Mouse (Mus musculus) lung, postnatal 0 days (tissue): ENCODE measurements around the gene Tph1. TPM values are rescaled to one million over a fixed set of nuclear protein-coding genes. Genes with fewer than 3 reads are reported as not detected.

Experiments used
- ATAC-seq: fragments of 200-750 bp; cut with Nextera tagmentation; 2 replicates; pipeline ENCODE4 v1.8.0; 2017; ENCODE audit warnings: moderate library complexity
- DNase-seq: peaks from one replicate; pipeline ENCODE4 v3.0.0-alpha.2; 2016; ENCODE audit warnings: low spot score
- H3K27ac ChIP-seq: fragments of 300-500 bp; sonication (generic); 2 replicates; pipeline ENCODE4 v1.5.1; 2014; ENCODE audit warnings: antibody characterized with exemption, mild to moderate bottlenecking, low read length, mixed read lengths
- H3K27me3 ChIP-seq: fragments of 300-500 bp; sonication (generic); replicated peaks from 2 replicates; pipeline ENCODE4 v1.6.1; 2014; ENCODE audit warnings: low read length, mixed read lengths; ENCODE audit not compliant: insufficient read depth
- H3K36me3 ChIP-seq: fragments of 300-500 bp; sonication (generic); 2 replicates; pipeline ENCODE4 v1.6.1; 2014; ENCODE audit warnings: low read length, mixed read lengths; ENCODE audit not compliant: insufficient read depth
- H3K4me1 ChIP-seq: fragments of 300-500 bp; sonication (generic); 2 replicates; pipeline ENCODE4 v1.6.1; 2014; ENCODE audit warnings: antibody characterized with exemption, low read depth, low read length, mixed read lengths; ENCODE audit not compliant: insufficient read depth
- H3K4me2 ChIP-seq: fragments of 300-500 bp; sonication (generic); replicated peaks from 2 replicates; pipeline ENCODE4 v1.6.1; 2014; ENCODE audit warnings: low read depth, mild to moderate bottlenecking, low read length, moderate library complexity, mixed read lengths
- H3K4me3 ChIP-seq: fragments of 300-500 bp; sonication (generic); 2 replicates; pipeline ENCODE4 v1.5.1; 2014; ENCODE audit warnings: low read depth, low read length
- H3K9ac ChIP-seq: fragments of 300-500 bp; sonication (generic); replicated peaks from 2 replicates; pipeline ENCODE4 v1.6.1; 2014; ENCODE audit warnings: low read depth, mild to moderate bottlenecking
- H3K9me3 ChIP-seq: fragments of 300-500 bp; sonication (generic); 2 replicates; pipeline ENCODE4 v1.6.1; 2016; ENCODE audit warnings: low read length, mixed read lengths
- CTCF ChIP-seq: IDR thresholded peaks from 2 replicates; pipeline ENCODE4 v1.5.1; 2016; ENCODE audit warnings: antibody characterized with exemption, mild to moderate bottlenecking
- EP300 ChIP-seq: IDR thresholded peaks from 2 replicates; pipeline ENCODE4 v1.6.1; 2016; ENCODE audit warnings: antibody characterized with exemption, mild to moderate bottlenecking, control low read depth
- WGBS: fragments of 180-500 bp; shearing (Covaris S2); extraction: QIAGEN DNeasy Blood & Tissue Kit; methylation state at CpG from one replicate; pipeline ENCODE4 v1.1.7; 2014; 5-methylcytosine and 5-hydroxymethylcytosine counted together
- polyA plus RNA-seq: library from polyadenylated mRNA; unstranded; fragments of >200 nt; fragmentation: Nextera tagmentation; extraction: Ambion mirVana; gene quantifications from 2 replicates; pipeline ENCODE4 v1.2.1, GENCODE M21; 2015

Gene Tph1
- 0.27 and 0.32 TPM in 2 replicates for polyA plus RNA-seq

DNA sequence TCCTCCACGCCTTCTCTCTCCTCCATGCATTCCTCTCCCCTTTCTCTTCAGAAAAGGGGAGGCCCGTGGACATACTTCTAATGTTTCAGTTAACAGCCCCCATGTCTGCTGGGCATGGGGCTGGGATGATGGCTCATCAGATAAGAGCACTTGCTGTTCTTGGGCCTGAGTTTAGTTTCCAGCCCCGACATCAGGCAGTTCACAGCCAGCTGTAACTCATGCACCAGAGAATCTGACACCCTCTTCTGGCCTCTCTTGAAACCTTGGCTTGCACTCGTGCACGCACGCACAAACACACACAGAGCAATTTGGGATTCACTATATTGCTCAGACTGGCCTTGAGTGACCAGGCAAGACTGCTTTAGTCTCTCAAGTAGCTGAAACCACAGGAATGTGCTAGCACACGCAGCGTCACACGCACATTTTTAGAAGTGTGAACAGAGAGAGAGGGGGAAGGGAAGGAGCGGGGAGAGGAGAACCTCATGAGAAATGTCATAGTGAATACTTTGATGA is at the start of gene Tph1:
Gene Tph1 (minus strand): TSS at position 378 of the 513 bp plus-strand sequence.
- Histone ChIP-seq H3K9ac (no peak within 1 kb of the TSS), H3K4me3 (no peak within 1 kb of the TSS), H3K27me3 (no peaks in the 10 kb centered on the region), H3K4me1 (no peaks in the 10 kb centered on the region), H3K27ac (no peak within 1 kb of the TSS), H3K9me3 (no peaks in the 10 kb centered on the region), H3K4me2 (no peak within 1 kb of the TSS), H3K36me3 (no peaks in the 10 kb centered on the region)
- DNase-seq (peak; percentile 34), ATAC-seq (peak; percentile 57)
- WGBS, result 15% methylated on average over 10 of the region's 10 CpGs
- no peak for TF ChIP-seq EP300
- TF ChIP-seq CTCF, result no peak

GRCm38 (mm10) chr7:46720460-46720859 is 48.1 kb upstream of the Tph1 start:
- TF ChIP-seq CTCF, result no peak
- no peak for TF ChIP-seq EP300
- peak overlapping the region; percentile 72 for H3K27ac ChIP-seq
- DNase-seq (no peak), ATAC-seq (no peak)
- no peaks in the 10 kb centered on the region for H3K9me3 ChIP-seq
- H3K4me1 ChIP-seq, result peaks cover 29% of the 10 kb centered on the region
- no peak overlapping the region for H3K9ac ChIP-seq
- 0 out of 2 replicates have a peak overlapping the region, but pooled peaks have one; percentile 8 for H3K4me2 ChIP-seq
- H3K36me3 ChIP-seq, result no peaks in the 10 kb centered on the region
- no peak overlapping the region for H3K4me3 ChIP-seq
- no peaks in the 10 kb centered on the region for H3K27me3 ChIP-seq
- 53% methylated on average over 9 of the region's 9 CpGs for WGBS

DNA sequence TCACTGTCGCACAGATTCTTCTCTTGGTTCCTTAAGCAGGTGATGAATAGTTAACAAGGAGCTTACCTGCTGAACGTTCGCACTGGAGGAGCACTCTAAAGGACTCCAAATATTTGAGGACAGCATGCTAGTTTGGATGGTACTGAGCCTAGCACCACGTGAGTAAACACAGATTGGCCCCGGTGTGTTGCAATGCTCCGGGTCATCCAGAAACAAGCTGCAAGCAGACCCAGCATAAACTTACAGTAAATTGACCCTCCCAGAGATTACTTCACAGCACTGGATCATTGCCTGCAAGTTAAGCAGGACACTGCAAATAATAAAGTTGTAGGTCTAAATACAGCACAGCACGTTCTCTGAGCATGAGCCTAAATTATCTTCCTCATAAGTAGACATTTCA is 47.2 kb upstream of the Tph1 start:
- H3K9me3 ChIP-seq, result no peaks in the 10 kb centered on the region
- H3K4me2 ChIP-seq, result no peak overlapping the region
- H3K4me3 ChIP-seq, result no peak overlapping the region
- TF ChIP-seq EP300 (peak; percentile 94), CTCF (no peak)
- peak; percentile 95 for DNase-seq
- 0 out of 2 replicates have a peak overlapping the region, but pooled peaks have one; percentile 4 for H3K27ac ChIP-seq
- WGBS, result 30% methylated on average over 7 of the region's 7 CpGs
- no peak overlapping the region for H3K9ac ChIP-seq
- H3K27me3 ChIP-seq, result no peaks in the 10 kb centered on the region
- H3K36me3 ChIP-seq, result no peaks in the 10 kb centered on the region
- peak; percentile 94 for ATAC-seq
- H3K4me1 ChIP-seq, result peaks cover 29% of the 10 kb centered on the region

GRCm38 (mm10) chr7:46718591-46719270 is 46.4 kb upstream of the Tph1 start:
- Histone ChIP-seq H3K27me3 (no peaks in the 10 kb centered on the region), H3K4me2 (no peak overlapping the region), H3K9me3 (no peaks in the 10 kb centered on the region), H3K36me3 (no peaks in the 10 kb centered on the region), H3K4me1 (peaks cover 29% of the 10 kb centered on the region), H3K4me3 (no peak overlapping the region), H3K9ac (no peak overlapping the region), H3K27ac (peak overlapping the region; percentile 21)
- ATAC-seq, result no peak
- no peak for DNase-seq
- no peak for TF ChIP-seq CTCF
- TF ChIP-seq EP300, result no peak
- WGBS, result 62% methylated on average over 7 of the region's 7 CpGs

GRCm38 (mm10) chr7:46716897-46717296 is 44.6 kb upstream of the Tph1 start:
- no peak overlapping the region for H3K4me3 ChIP-seq
- ATAC-seq (no peak), DNase-seq (peak; percentile 72)
- peak overlapping the region; percentile 47; the same call in 1 of the 2 replicates for H3K27ac ChIP-seq
- H3K4me2 ChIP-seq, result no peak overlapping the region
- 10% methylated on average over 5 of the region's 5 CpGs for WGBS
- no peak for TF ChIP-seq CTCF
- peak; percentile 45; the same call in 1 of the 2 replicates for TF ChIP-seq EP300
- H3K9me3 ChIP-seq, result no peaks in the 10 kb centered on the region
- H3K27me3 ChIP-seq, result 0 out of 2 replicates have a peak, but pooled peaks cover 4% of the 10 kb centered on the region
- peaks cover 29% of the 10 kb centered on the region for H3K4me1 ChIP-seq
- no peak overlapping the region for H3K9ac ChIP-seq
- no peaks in the 10 kb centered on the region for H3K36me3 ChIP-seq

GRCm38 (mm10) chr7:46715600-46715999 is 43.3 kb upstream of the Tph1 start, which contains the start of gene Saa3:
TSS of gene Saa3 (minus strand) at chr7:46715700.
- H3K4me3 ChIP-seq, result no peak within 1 kb of the TSS
- DNase-seq (no peak), ATAC-seq (no peak)
- 74% methylated on average over 5 of the region's 5 CpGs for WGBS
- H3K36me3 ChIP-seq, result no peaks in the 10 kb centered on the region
- H3K4me2 ChIP-seq, result no peak within 1 kb of the TSS
- H3K27me3 ChIP-seq, result 0 out of 2 replicates have a peak, but pooled peaks cover 4% of the 10 kb centered on the region
- H3K9me3 ChIP-seq, result no peaks in the 10 kb centered on the region
- peak within 1 kb of the TSS; percentile 47; the same call in 1 of the 2 replicates for H3K27ac ChIP-seq
- peaks cover 28% of the 10 kb centered on the region for H3K4me1 ChIP-seq
- no peak within 1 kb of the TSS for H3K9ac ChIP-seq
- TF ChIP-seq CTCF (no peak), EP300 (no peak)
